Mouse (Mus musculus) liver, adult 2 months (tissue): ENCODE measurements at regions not wholly inside any gene's neighbourhood (a gene's known extent, or its start where the extent isn't known, plus 50 kb on each side); places are given as distances from the start of the nearest gene placed in this dataset.

Experiments used
- DNase-seq: peaks from one replicate; pipeline ENCODE4 v3.0.0-alpha.2; 2011; ENCODE audit warnings: low read depth, low spot score; ENCODE audit errors: extremely low read depth
- H3K27ac ChIP-seq: fragments of 200-500 bp; replicated peaks from 2 replicates; pipeline ENCODE4 v1.5.1; 2012; ENCODE audit warnings: low read depth, mild to moderate bottlenecking, control low read depth, inconsistent platforms, low read length; ENCODE audit not compliant: insufficient read depth
- H3K27me3 ChIP-seq: fragments of 200-500 bp; 2 replicates; pipeline ENCODE4 v1.6.1; 2012; ENCODE audit warnings: mild to moderate bottlenecking, moderate library complexity, low read length, inconsistent platforms; ENCODE audit not compliant: control insufficient read depth, insufficient read depth
- H3K36me3 ChIP-seq: fragments of 200-500 bp; 2 replicates; pipeline ENCODE4 v1.6.1; 2012; ENCODE audit warnings: low read length, inconsistent platforms; ENCODE audit not compliant: control insufficient read depth, insufficient read depth
- H3K4me1 ChIP-seq: fragments of 200-500 bp; 2 replicates; pipeline ENCODE4 v1.6.1; 2011; ENCODE audit warnings: low read length; ENCODE audit not compliant: control insufficient read depth, insufficient read depth
- H3K4me3 ChIP-seq: fragments of 200-500 bp; 2 replicates; pipeline ENCODE4 v1.5.1; 2011; ENCODE audit warnings: low read depth, mild to moderate bottlenecking, control low read depth, low read length, moderate library complexity; ENCODE audit not compliant: insufficient read depth
- H3K79me2 ChIP-seq: fragments of 200-500 bp; 2 replicates; pipeline ENCODE4 v1.6.1; 2012; ENCODE audit warnings: inconsistent platforms, mild to moderate bottlenecking, low read length, moderate library complexity; ENCODE audit not compliant: control insufficient read depth, insufficient read depth
- H3K9ac ChIP-seq: fragments of 200-500 bp; 2 replicates; pipeline ENCODE4 v1.6.1; 2012; ENCODE audit warnings: low read depth, mild to moderate bottlenecking, control low read depth, inconsistent platforms, low read length
- CTCF ChIP-seq: fragments of 200-500 bp; IDR thresholded peaks from 2 replicates; pipeline ENCODE4 v1.5.1; 2011; ENCODE audit warnings: low read depth, low read length, control low read depth
- POLR2A ChIP-seq: fragments of 200-500 bp; IDR thresholded peaks from 2 replicates; pipeline ENCODE4 v1.6.1; 2011; ENCODE audit warnings: low read length, control low read depth; ENCODE audit not compliant: insufficient read depth; ENCODE audit errors: extremely low read depth
- WGBS: fragments of 180-500 bp; shearing (Covaris S2); methylation state at CpG from one replicate; pipeline ENCODE4 v1.1.7; 2018; 5-methylcytosine and 5-hydroxymethylcytosine counted together

DNA sequence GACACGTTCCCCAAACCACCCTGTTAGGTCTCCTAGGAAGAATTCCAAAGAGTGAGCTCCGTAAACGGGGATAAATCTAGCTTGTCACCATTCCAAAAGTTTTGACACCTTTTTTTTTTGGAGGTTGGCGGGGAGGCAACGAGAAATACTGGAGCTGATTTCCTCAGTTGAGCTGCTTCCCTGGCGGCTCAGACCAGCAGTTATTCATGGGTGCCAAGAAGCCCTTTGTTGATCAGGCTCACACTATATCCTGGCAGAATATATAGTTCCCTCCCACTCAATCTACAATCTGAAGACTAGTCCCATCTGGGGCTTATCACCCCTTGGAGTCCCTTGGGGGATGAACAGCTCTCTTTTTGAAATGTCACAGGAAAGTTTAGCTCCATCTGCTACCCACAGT, 77.5 kb upstream of the Tiam2 start:
- Histone ChIP-seq H3K27ac (no peak overlapping the region), H3K9ac (no peak overlapping the region), H3K27me3 (no peaks in the 10 kb centered on the region), H3K4me3 (no peak overlapping the region), H3K4me1 (peaks cover 27% of the 10 kb centered on the region), H3K79me2 (no peaks in the 10 kb centered on the region), H3K36me3 (no peaks in the 10 kb centered on the region)
- 71% methylated on average over 6 of the region's 6 CpGs for WGBS
- DNase-seq, result no peak
- TF ChIP-seq CTCF (no peak), POLR2A (no peak)

GRCm38 (mm10) chr17:3249320-3249719, 77.1 kb upstream of the Tiam2 start:
- no peak for DNase-seq
- 88% methylated on average over 7 of the region's 7 CpGs for WGBS
- Histone ChIP-seq H3K4me3 (no peak overlapping the region), H3K36me3 (no peaks in the 10 kb centered on the region), H3K27me3 (no peaks in the 10 kb centered on the region), H3K27ac (no peak overlapping the region), H3K4me1 (peaks cover 25% of the 10 kb centered on the region), H3K9ac (no peak overlapping the region), H3K79me2 (no peaks in the 10 kb centered on the region)
- TF ChIP-seq POLR2A (no peak), CTCF (no peak)

DNA sequence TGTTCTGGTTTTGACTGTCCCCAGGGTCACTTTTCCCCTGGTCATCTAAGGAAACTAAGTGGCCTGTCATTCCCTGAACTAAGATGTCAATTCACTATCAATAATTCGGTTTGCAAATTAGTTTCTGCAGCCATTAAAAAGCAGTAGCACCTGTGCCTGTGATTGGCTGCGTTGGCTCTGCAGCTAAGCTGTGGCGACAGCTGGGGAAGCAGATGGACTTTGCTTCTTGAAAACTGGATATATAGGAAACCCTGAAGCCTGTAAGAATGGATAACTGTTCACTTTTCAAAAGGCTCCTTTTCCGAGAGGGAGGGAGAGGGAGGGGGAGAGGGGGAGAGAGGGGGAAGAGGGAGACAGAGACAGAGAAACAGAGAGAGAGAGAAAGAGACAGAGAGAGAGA, 75.2 kb upstream of the Tiam2 start:
- H3K27me3 ChIP-seq, result no peaks in the 10 kb centered on the region
- no peak overlapping the region for H3K27ac ChIP-seq
- WGBS, result 97% methylated on average over 4 of the region's 4 CpGs
- TF ChIP-seq POLR2A, result no peak
- peaks cover 11% of the 10 kb centered on the region for H3K4me1 ChIP-seq
- H3K36me3 ChIP-seq, result no peaks in the 10 kb centered on the region
- no peaks in the 10 kb centered on the region for H3K79me2 ChIP-seq
- DNase-seq, result no peak
- H3K9ac ChIP-seq, result no peak overlapping the region
- no peak overlapping the region for H3K4me3 ChIP-seq

DNA sequence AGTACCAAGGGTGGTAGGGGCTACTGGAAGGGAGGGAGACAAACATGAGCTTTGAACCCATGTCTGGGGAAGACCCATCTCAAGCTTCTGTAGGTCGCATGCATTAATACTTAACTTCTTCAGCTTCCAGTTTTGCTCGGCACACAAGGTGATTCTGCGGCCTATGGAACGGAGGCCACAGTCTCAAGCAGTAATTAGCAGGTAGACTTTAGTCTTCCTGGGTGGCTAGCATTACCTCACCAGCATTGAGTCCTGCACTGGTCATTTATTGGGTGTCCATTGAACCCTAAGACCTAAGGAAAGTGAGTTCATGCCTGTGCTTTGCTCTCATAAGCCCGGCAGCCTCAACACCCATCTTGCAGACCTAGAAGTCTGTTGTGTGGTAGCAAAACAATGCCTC, 74.4 kb upstream of the Tiam2 start:
- Histone ChIP-seq H3K36me3 (no peaks in the 10 kb centered on the region), H3K27ac (no peak overlapping the region), H3K4me3 (no peak overlapping the region), H3K4me1 (peaks cover 4% of the 10 kb centered on the region), H3K79me2 (no peaks in the 10 kb centered on the region), H3K9ac (no peak overlapping the region), H3K27me3 (no peaks in the 10 kb centered on the region)
- WGBS, result 98% methylated on average over 5 of the region's 5 CpGs
- TF ChIP-seq CTCF (no peak), POLR2A (no peak)
- no peak for DNase-seq

DNA sequence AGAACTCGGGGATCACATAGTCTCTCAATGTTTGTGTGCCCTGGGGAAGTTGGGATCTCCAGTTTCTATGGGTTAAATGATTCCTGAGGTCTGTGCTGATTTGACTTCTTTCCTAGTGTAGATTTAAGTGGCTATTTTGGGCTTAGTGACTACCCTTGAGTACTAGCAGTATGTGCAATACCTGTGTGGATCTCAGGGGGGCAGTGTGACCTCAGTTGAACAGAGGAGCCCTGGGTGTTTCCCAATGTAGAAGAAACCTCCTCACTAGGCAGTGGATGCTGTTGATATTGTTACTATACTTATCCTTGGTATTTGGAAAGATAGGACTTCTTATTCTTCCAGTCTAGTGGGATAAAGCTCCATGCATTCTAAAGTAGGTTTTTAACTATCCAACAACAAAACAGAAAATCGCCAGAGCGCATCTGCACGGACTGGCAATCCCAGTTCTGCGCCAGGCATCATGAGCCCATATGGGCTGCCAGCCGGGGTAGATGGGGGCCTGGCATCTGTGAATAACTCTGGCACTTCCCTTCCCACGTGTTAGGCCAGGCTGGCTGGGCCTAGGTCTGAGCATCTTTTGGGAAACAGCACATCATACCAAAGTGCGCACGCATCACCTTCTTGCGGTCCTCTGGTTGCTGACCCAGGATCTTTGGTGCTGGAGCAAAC, 72.7 kb upstream of the Tiam2 start:
- TF ChIP-seq POLR2A (no peak), CTCF (peak; percentile 34; the same call in 1 of the 2 replicates)
- H3K9ac ChIP-seq, result no peak overlapping the region
- whole genome bisulfite sequencing, result 94% methylated on average over 10 of the region's 10 CpGs
- peak; percentile 32 for DNase-seq
- no peak overlapping the region for H3K27ac ChIP-seq
- H3K4me1 ChIP-seq, result no peaks in the 10 kb centered on the region
- no peaks in the 10 kb centered on the region for H3K27me3 ChIP-seq
- no peaks in the 10 kb centered on the region for H3K36me3 ChIP-seq
- H3K79me2 ChIP-seq, result no peaks in the 10 kb centered on the region
- H3K4me3 ChIP-seq, result no peak overlapping the region

DNA sequence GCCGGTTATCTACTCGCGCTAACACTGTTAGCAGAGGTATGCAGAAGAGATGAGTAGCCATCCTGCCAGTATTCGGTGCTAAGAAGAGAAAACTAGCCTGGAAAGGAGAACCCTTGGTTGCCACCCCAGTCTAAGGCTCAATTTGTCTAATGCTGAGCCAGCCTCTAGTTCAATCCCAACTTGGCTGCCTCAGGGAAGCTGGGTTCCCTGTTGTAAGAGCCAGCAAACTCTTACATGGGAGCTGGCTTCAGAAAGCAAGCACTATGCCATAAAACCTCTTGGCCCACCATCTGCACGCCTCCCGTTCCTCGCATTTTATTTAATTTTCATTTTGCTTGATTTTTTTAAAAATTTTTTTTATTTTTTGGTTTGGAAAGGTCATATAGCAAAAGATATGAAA, 69.6 kb upstream of the Tiam2 start:
- Histone ChIP-seq H3K27ac (no peak overlapping the region), H3K79me2 (no peaks in the 10 kb centered on the region), H3K9ac (no peak overlapping the region), H3K4me1 (no peaks in the 10 kb centered on the region), H3K27me3 (no peaks in the 10 kb centered on the region), H3K4me3 (no peak overlapping the region), H3K36me3 (no peaks in the 10 kb centered on the region)
- no peak for TF ChIP-seq CTCF
- TF ChIP-seq POLR2A, result no peak
- DNase-seq, result no peak
- WGBS, result 97% methylated on average over 7 of the region's 7 CpGs
